Mouse (Mus musculus) brain, adult 2 months (tissue): ENCODE measurements around the gene Gm20605.
A peak's percentile ranks its signal among the peaks of the same experiment; 100 is the strongest.
"Not testable (repeated sequence)": the region's sequence is repeated elsewhere in the genome, so short reads cannot be mapped to it uniquely, and the experiment has no call there.

Source experiments
- DNase-seq: peaks from one replicate; pipeline ENCODE4 v3.0.0; 2011; ENCODE audit warnings: low read depth, low spot score

Gene Gm20605

GRCm38 (mm10) chr5:137613076-137613475 is 15.9 kb upstream of the Gm20605 start:
- DNase-seq = no peak

GRCm38 (mm10) chr5:137613550-137613949 is 15.4 kb upstream of the Gm20605 start, which contains the start of gene Pcolce:
Gene Pcolce (minus strand): TSS chr5:137613784.
- no peak for DNase-seq

- DNase-seq = not testable (repeated sequence)
Observed at GRCm38 (mm10) chr5:137614921-137615320, 14.1 kb upstream of the Gm20605 start.

GRCm38 (mm10) chr5:137615347-137615746 is 13.6 kb upstream of the Gm20605 start:
- DNase-seq = no peak

GRCm38 (mm10) chr5:137623937-137624530 is 4.9 kb upstream of the Gm20605 start:
- no peak for DNase-seq

GRCm38 (mm10) chr5:137627991-137628390 is 984 bp upstream of the Gm20605 start:
- DNase-seq = peak; percentile 42

- DNase-seq = no peak
Observed at GRCm38 (mm10) chr5:137629306-137629721, 339 bp downstream of the Gm20605 start.

- no peak for DNase-seq
Observed at GRCm38 (mm10) chr5:137629906-137630545, 1.1 kb downstream of the Gm20605 start.

- DNase-seq = no peak
Observed at GRCm38 (mm10) chr5:137630602-137631001, 1.6 kb downstream of the Gm20605 start.

GRCm38 (mm10) chr5:137631171-137631570 is 2.2 kb downstream of the Gm20605 start:
- peak; percentile 58 for DNase-seq

GRCm38 (mm10) chr5:137631591-137631990 is 2.6 kb downstream of the Gm20605 start:
- DNase-seq = no peak

GRCm38 (mm10) chr5:137633397-137634084 is 4.6 kb downstream of the Gm20605 start:
- DNase-seq = no peak

GRCm38 (mm10) chr5:137639472-137639871 is 10.5 kb downstream of the Gm20605 start:
- no peak for DNase-seq

GRCm38 (mm10) chr5:137641054-137641453 is 12.1 kb downstream of the Gm20605 start, which contains the start of gene Sap25:
Gene Sap25 (plus strand): TSS chr5:137641334.
- DNase-seq = no peak

GRCm38 (mm10) chr5:137642886-137643285 is 13.9 kb downstream of the Gm20605 start:
- no peak for DNase-seq

GRCm38 (mm10) chr5:137644484-137644883 is 15.5 kb downstream of the Gm20605 start:
- DNase-seq = no peak

GRCm38 (mm10) chr5:137645091-137645651 is 16.2 kb downstream of the Gm20605 start:
- DNase-seq = no peak

GRCm38 (mm10) chr5:137645652-137646091 is 16.7 kb downstream of the Gm20605 start, which contains the start of gene Irs3:
Gene Irs3 (minus strand): TSS chr5:137645714.
- DNase-seq = no peak

- DNase-seq = peak; percentile 70
Observed at GRCm38 (mm10) chr5:137647827-137648601, 19.0 kb downstream of the Gm20605 start.

GRCm38 (mm10) chr5:137649251-137649650 is 20.3 kb downstream of the Gm20605 start:
- no peak for DNase-seq
